Mouse (Mus musculus) megakaryocyte-erythroid progenitor cell, adult 5-6 weeks (primary cell): ENCODE measurements at regions not wholly inside any gene's neighbourhood (a gene's known extent, or its start where the extent isn't known, plus 50 kb on each side); places are given as distances from the start of the nearest gene placed in this dataset.

Experiments used
- ATAC-seq: replicated peaks from 2 replicates; pipeline ENCODE4 v1.8.0; 2016; ENCODE audit warnings: mild to moderate bottlenecking, inconsistent platforms; ENCODE audit not compliant: severe bottlenecking, poor library complexity, low FRiP score, low TSS enrichment

- no peak for ATAC-seq
Observed at GRCm38 (mm10) chr9:94045462-94046126, 492.3 kb downstream of the 1190002N15Rik start.

- no peak for ATAC-seq
Observed at GRCm38 (mm10) chr9:94023761-94024160, 514.1 kb downstream of the 1190002N15Rik start.

- no peak for ATAC-seq
Observed at GRCm38 (mm10) chr9:94021293-94021903, 516.5 kb downstream of the 1190002N15Rik start.

- no peak for ATAC-seq
Observed at GRCm38 (mm10) chr9:94016747-94017487, 521.0 kb downstream of the 1190002N15Rik start.

GRCm38 (mm10) chr9:93992216-93992615, 545.7 kb downstream of the 1190002N15Rik start:
- ATAC-seq, result no peak

GRCm38 (mm10) chr9:93991141-93991540, 546.7 kb downstream of the 1190002N15Rik start:
- no peak for ATAC-seq

GRCm38 (mm10) chr9:93981136-93981535, 556.7 kb downstream of the 1190002N15Rik start:
- no peak for ATAC-seq

- no peak for ATAC-seq
Observed at GRCm38 (mm10) chr9:93969691-93970284, 568.1 kb downstream of the 1190002N15Rik start.

GRCm38 (mm10) chr9:93969118-93969517, 568.8 kb downstream of the 1190002N15Rik start:
- no peak for ATAC-seq

GRCm38 (mm10) chr9:93955235-93956040, 582.4 kb downstream of the 1190002N15Rik start:
- no peak for ATAC-seq

GRCm38 (mm10) chr9:93948671-93949070, 589.2 kb downstream of the 1190002N15Rik start:
- no peak for ATAC-seq

GRCm38 (mm10) chr9:93947053-93947452, 590.8 kb downstream of the 1190002N15Rik start:
- no peak for ATAC-seq

GRCm38 (mm10) chr9:93940193-93940592, 597.7 kb downstream of the 1190002N15Rik start:
- ATAC-seq, result no peak

- ATAC-seq, result no peak
Observed at GRCm38 (mm10) chr9:93930684-93931083, 607.2 kb downstream of the 1190002N15Rik start.

GRCm38 (mm10) chr9:93889256-93889655, 648.6 kb downstream of the 1190002N15Rik start:
- no peak for ATAC-seq

GRCm38 (mm10) chr9:93880112-93880511, 657.8 kb downstream of the 1190002N15Rik start:
- no peak for ATAC-seq

- ATAC-seq, result no peak
Observed at GRCm38 (mm10) chr9:93879572-93879971, 658.3 kb downstream of the 1190002N15Rik start.

- no peak for ATAC-seq
Observed at GRCm38 (mm10) chr9:93870778-93871177, 667.1 kb downstream of the 1190002N15Rik start.

- ATAC-seq, result no peak
Observed at GRCm38 (mm10) chr9:93857937-93858336, 679.9 kb downstream of the 1190002N15Rik start.
